Mouse (Mus musculus) liver, embryonic 12.5 days (tissue): ENCODE data around the gene Mrpl10. TPM values are rescaled to one million over a fixed set of nuclear protein-coding genes. Genes with fewer than 3 reads are reported as not detected.
A peak's percentile ranks its signal among the peaks of the same experiment; 100 is the strongest.

Experiments used
- ATAC-seq: fragments of 200-750 bp; cut with Nextera tagmentation; 2 replicates; pipeline ENCODE4 v1.8.0; 2017; ENCODE audit warnings: moderate number of reproducible peaks, mild to moderate bottlenecking, moderate library complexity
- H3K27ac ChIP-seq: fragments of 300-500 bp; sonication (generic); 2 replicates; pipeline ENCODE4 v1.5.1; 2016; ENCODE audit warnings: mild to moderate bottlenecking
- H3K27me3 ChIP-seq: fragments of 300-500 bp; sonication (generic); replicated peaks from 2 replicates; pipeline ENCODE4 v1.6.1; 2016; ENCODE audit warnings: mild to moderate bottlenecking, moderate library complexity
- H3K36me3 ChIP-seq: fragments of 300-500 bp; sonication (generic); 2 replicates; pipeline ENCODE4 v1.6.1; 2016; ENCODE audit warnings: mild to moderate bottlenecking, moderate library complexity
- H3K4me1 ChIP-seq: fragments of 300-500 bp; sonication (generic); 2 replicates; pipeline ENCODE4 v1.6.1; 2016
- H3K4me2 ChIP-seq: fragments of 300-500 bp; sonication (generic); 2 replicates; pipeline ENCODE4 v1.6.1; 2016; ENCODE audit warnings: mild to moderate bottlenecking, moderate library complexity
- H3K4me3 ChIP-seq: fragments of 300-500 bp; sonication (generic); 2 replicates; pipeline ENCODE4 v1.5.1; 2016; ENCODE audit warnings: mild to moderate bottlenecking, moderate library complexity
- H3K9ac ChIP-seq: fragments of 300-500 bp; sonication (generic); 2 replicates; pipeline ENCODE4 v1.6.1; 2016; ENCODE audit warnings: mild to moderate bottlenecking, moderate library complexity
- H3K9me3 ChIP-seq: fragments of 300-500 bp; sonication (generic); replicated peaks from 2 replicates; pipeline ENCODE4 v1.6.1; 2016; ENCODE audit warnings: mild to moderate bottlenecking, moderate library complexity
- WGBS: fragments of 180-500 bp; shearing (Covaris S2); methylation state at CpG from one replicate; pipeline ENCODE4 v1.1.7; 2016; ENCODE audit not compliant: insufficient replicate concordance; 5-methylcytosine and 5-hydroxymethylcytosine counted together
- polyA plus RNA-seq: library from polyadenylated mRNA; unstranded; fragments of >200 nt; fragmentation: Nextera tagmentation; extraction: Ambion mirVana; gene quantifications from 2 replicates; pipeline ENCODE4 v1.2.1, GENCODE M21; 2016

Gene Mrpl10
- polyA plus RNA-seq, 1 experiment from 2014 or later: 56.7 TPM

- Histone ChIP-seq H3K4me2 (peak overlapping the region; percentile 81), H3K9me3 (no peaks in the 10 kb centered on the region), H3K36me3 (peaks cover 57% of the 10 kb centered on the region), H3K4me3 (peak overlapping the region; percentile 69), H3K27ac (peak overlapping the region; percentile 74; the same call in 1 of the 2 replicates), H3K27me3 (no peaks in the 10 kb centered on the region), H3K9ac (peak overlapping the region; percentile 83), H3K4me1 (peaks cover 30% of the 10 kb centered on the region)
- ATAC-seq: peak; percentile 74
- WGBS: 15% methylated on average over 11 of the region's 11 CpGs
Measured at GRCm38 (mm10) chr11:97052219-97052646, 10.9 kb downstream of the Mrpl10 start.

GRCm38 (mm10) chr11:97063274-97063920, 22.0 kb downstream of the Mrpl10 start:
- no peak for ATAC-seq
- H3K4me2 ChIP-seq: no peak overlapping the region
- H3K9ac ChIP-seq: no peak overlapping the region
- H3K4me3 ChIP-seq: no peak overlapping the region
- H3K4me1 ChIP-seq: peaks cover 6% of the 10 kb centered on the region
- peaks cover 62% of the 10 kb centered on the region for H3K36me3 ChIP-seq
- no peaks in the 10 kb centered on the region for H3K9me3 ChIP-seq
- 61% methylated on average over 9 of the region's 9 CpGs for WGBS
- H3K27ac ChIP-seq: no peak overlapping the region
- no peaks in the 10 kb centered on the region for H3K27me3 ChIP-seq

GRCm38 (mm10) chr11:97063921-97064295, 22.5 kb downstream of the Mrpl10 start:
- H3K4me3 ChIP-seq: no peak overlapping the region
- H3K36me3 ChIP-seq: peaks cover 57% of the 10 kb centered on the region
- no peaks in the 10 kb centered on the region for H3K27me3 ChIP-seq
- peaks cover 6% of the 10 kb centered on the region for H3K4me1 ChIP-seq
- H3K4me2 ChIP-seq: no peak overlapping the region
- ATAC-seq: no peak
- WGBS: 80% methylated on average over 3 of the region's 3 CpGs
- H3K9me3 ChIP-seq: no peaks in the 10 kb centered on the region
- H3K9ac ChIP-seq: no peak overlapping the region
- H3K27ac ChIP-seq: no peak overlapping the region

- H3K27ac ChIP-seq: no peak overlapping the region
- no peaks in the 10 kb centered on the region for H3K9me3 ChIP-seq
- no peak overlapping the region for H3K9ac ChIP-seq
- no peak overlapping the region for H3K4me3 ChIP-seq
- peaks cover 39% of the 10 kb centered on the region for H3K36me3 ChIP-seq
- no peaks in the 10 kb centered on the region for H3K27me3 ChIP-seq
- no peak for ATAC-seq
- 74% methylated on average over 12 of the region's 12 CpGs for WGBS
- H3K4me2 ChIP-seq: no peak overlapping the region
- peaks cover 6% of the 10 kb centered on the region for H3K4me1 ChIP-seq
Measured at GRCm38 (mm10) chr11:97065538-97066295, 24.4 kb downstream of the Mrpl10 start.

- Histone ChIP-seq H3K4me3 (no peak overlapping the region), H3K4me2 (no peak overlapping the region), H3K36me3 (peaks cover 28% of the 10 kb centered on the region), H3K27ac (no peak overlapping the region), H3K9me3 (no peaks in the 10 kb centered on the region), H3K4me1 (no peaks in the 10 kb centered on the region), H3K9ac (no peak overlapping the region), H3K27me3 (no peaks in the 10 kb centered on the region)
- no peak; the same call in 1 of the 2 replicates for ATAC-seq
- WGBS: 66% methylated on average over 22 of the region's 22 CpGs
Measured at GRCm38 (mm10) chr11:97066656-97067360, 25.4 kb downstream of the Mrpl10 start.

GRCm38 (mm10) chr11:97069333-97069732, 28.0 kb downstream of the Mrpl10 start:
- ATAC-seq: no peak
- no peaks in the 10 kb centered on the region for H3K9me3 ChIP-seq
- H3K4me3 ChIP-seq: no peak overlapping the region
- no peak overlapping the region for H3K27ac ChIP-seq
- no peak overlapping the region for H3K4me2 ChIP-seq
- no peaks in the 10 kb centered on the region for H3K27me3 ChIP-seq
- H3K9ac ChIP-seq: no peak overlapping the region
- H3K4me1 ChIP-seq: no peaks in the 10 kb centered on the region
- H3K36me3 ChIP-seq: peaks cover 26% of the 10 kb centered on the region
- WGBS: 56% methylated on average over 1 of the region's 1 CpGs

GRCm38 (mm10) chr11:97069770-97070169, 28.4 kb downstream of the Mrpl10 start:
- ATAC-seq: no peak
- WGBS: 59% methylated on average over 2 of the region's 2 CpGs
- H3K9me3 ChIP-seq: no peaks in the 10 kb centered on the region

GRCm38 (mm10) chr11:97071129-97071528, 29.8 kb downstream of the Mrpl10 start:
- Histone ChIP-seq H3K4me3 (no peak overlapping the region), H3K4me2 (no peak overlapping the region), H3K27me3 (no peaks in the 10 kb centered on the region), H3K36me3 (peaks cover 22% of the 10 kb centered on the region), H3K9ac (no peak overlapping the region), H3K4me1 (no peaks in the 10 kb centered on the region), H3K27ac (no peak overlapping the region), H3K9me3 (no peaks in the 10 kb centered on the region)
- no peak for ATAC-seq
- 52% methylated on average over 1 of the region's 1 CpGs for WGBS

More at GRCm38 (mm10) chr11:97069770-97070169, 28.4 kb downstream of the Mrpl10 start:
- Histone ChIP-seq H3K4me2 (no peak overlapping the region), H3K27ac (no peak overlapping the region), H3K4me3 (no peak overlapping the region), H3K27me3 (no peaks in the 10 kb centered on the region), H3K9ac (no peak overlapping the region), H3K36me3 (peaks cover 23% of the 10 kb centered on the region), H3K4me1 (no peaks in the 10 kb centered on the region)

GRCm38 (mm10) chr11:97072533-97072932, 31.2 kb downstream of the Mrpl10 start:
- 22% methylated on average over 3 of the region's 3 CpGs for WGBS

GRCm38 (mm10) chr11:97074235-97074634, 32.9 kb downstream of the Mrpl10 start:
- no peak for ATAC-seq
- no peaks in the 10 kb centered on the region for H3K36me3 ChIP-seq
- H3K27ac ChIP-seq: no peak overlapping the region

More at GRCm38 (mm10) chr11:97072533-97072932, 31.2 kb downstream of the Mrpl10 start:
- Histone ChIP-seq H3K27me3 (no peaks in the 10 kb centered on the region), H3K36me3 (peaks cover 8% of the 10 kb centered on the region), H3K4me2 (no peak overlapping the region), H3K9me3 (no peaks in the 10 kb centered on the region), H3K4me3 (no peak overlapping the region), H3K27ac (no peak overlapping the region), H3K9ac (no peak overlapping the region), H3K4me1 (no peaks in the 10 kb centered on the region)
- ATAC-seq: no peak

GRCm38 (mm10) chr11:97078751-97079150, 37.4 kb downstream of the Mrpl10 start:
- WGBS: 30% methylated on average over 4 of the region's 4 CpGs
- Histone ChIP-seq H3K4me2 (no peak overlapping the region), H3K9ac (no peak overlapping the region), H3K27me3 (peaks cover 26% of the 10 kb centered on the region), H3K27ac (no peak overlapping the region), H3K4me1 (no peaks in the 10 kb centered on the region), H3K9me3 (no peaks in the 10 kb centered on the region), H3K36me3 (no peaks in the 10 kb centered on the region), H3K4me3 (no peak overlapping the region)
- ATAC-seq: no peak

More at GRCm38 (mm10) chr11:97074235-97074634, 32.9 kb downstream of the Mrpl10 start:
- Histone ChIP-seq H3K4me1 (no peaks in the 10 kb centered on the region), H3K27me3 (no peaks in the 10 kb centered on the region), H3K9ac (no peak overlapping the region), H3K4me3 (no peak overlapping the region), H3K9me3 (no peaks in the 10 kb centered on the region), H3K4me2 (no peak overlapping the region)
- whole genome bisulfite sequencing: 47% methylated on average over 8 of the region's 8 CpGs

GRCm38 (mm10) chr11:97080291-97080690, 38.9 kb downstream of the Mrpl10 start:
- H3K27me3 ChIP-seq: peaks cover 41% of the 10 kb centered on the region
- H3K27ac ChIP-seq: no peak overlapping the region
- H3K4me2 ChIP-seq: no peak overlapping the region
- H3K9ac ChIP-seq: no peak overlapping the region
- H3K9me3 ChIP-seq: no peaks in the 10 kb centered on the region
- no peaks in the 10 kb centered on the region for H3K4me1 ChIP-seq
- no peak overlapping the region for H3K4me3 ChIP-seq
- H3K36me3 ChIP-seq: no peaks in the 10 kb centered on the region
- ATAC-seq: no peak
- 30% methylated on average over 9 of the region's 9 CpGs for WGBS
